Mouse (Mus musculus) liver, adult (tissue): ENCODE results near the gene Mphosph6.

Experiments
- GATA4 ChIP-seq: IDR thresholded peaks from 2 replicates; pipeline ENCODE4 v1.6.1; 2014; ENCODE audit warnings: mild to moderate bottlenecking, low read length; ENCODE audit not compliant: insufficient replicate concordance

Gene Mphosph6

DNA sequence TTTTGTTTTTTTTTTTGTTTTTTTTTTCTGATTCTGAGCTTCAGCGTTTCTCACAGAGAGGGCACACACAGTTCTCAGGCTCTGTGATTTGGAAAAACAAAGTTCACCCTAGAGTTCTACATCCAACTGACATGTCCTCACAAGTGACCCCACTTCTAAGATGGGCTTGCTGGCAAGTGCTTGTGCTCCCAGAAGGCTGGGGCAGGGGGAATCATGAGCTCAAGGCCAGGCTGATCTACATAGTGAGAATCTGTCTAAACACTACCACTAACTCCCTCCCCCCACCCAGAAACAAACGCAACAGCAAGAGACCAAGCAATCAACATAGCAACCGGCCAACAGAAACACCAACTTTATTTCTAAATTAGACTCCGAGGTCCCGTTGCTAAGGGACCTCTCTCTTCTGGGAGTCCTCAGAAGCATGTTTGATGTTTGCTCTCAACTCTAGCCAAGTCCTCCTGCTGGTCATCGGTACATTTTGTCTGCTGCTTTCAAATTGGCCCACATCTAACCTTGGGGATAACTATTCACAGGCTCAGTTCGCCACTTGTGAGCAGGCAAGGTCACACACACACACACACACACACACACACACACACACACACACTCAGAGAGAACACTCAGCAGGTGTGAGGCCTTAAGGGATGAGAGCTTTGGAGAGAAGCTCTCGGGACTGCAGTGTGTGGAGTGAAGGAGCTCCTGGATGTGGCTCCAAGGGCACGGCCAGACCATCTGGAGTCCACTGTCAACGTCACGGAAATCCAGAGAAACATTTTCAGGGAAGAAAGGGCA is 23.0 kb downstream of the Mphosph6 start:
- TF ChIP-seq GATA4, result no peak

DNA sequence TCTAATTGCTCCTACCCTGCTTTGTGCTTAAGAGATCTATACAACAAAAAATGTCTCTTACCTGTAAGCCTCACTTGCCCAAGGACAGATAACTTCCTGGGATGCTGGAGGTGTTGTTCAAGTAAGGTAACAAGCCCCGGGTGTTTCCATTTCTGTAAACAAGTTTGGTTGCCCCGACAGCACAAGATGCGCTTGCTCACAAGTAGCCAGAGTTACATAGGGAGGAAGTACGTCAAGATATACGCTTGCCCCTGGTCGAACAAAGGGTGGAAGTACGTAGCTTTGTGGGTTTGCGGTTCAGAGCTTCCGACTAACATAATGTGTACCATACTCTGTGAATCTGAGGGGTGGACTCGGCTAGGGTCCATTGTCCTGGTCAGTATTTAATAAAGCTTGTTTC is 25.7 kb downstream of the Mphosph6 start:
- TF ChIP-seq GATA4, result no peak

DNA sequence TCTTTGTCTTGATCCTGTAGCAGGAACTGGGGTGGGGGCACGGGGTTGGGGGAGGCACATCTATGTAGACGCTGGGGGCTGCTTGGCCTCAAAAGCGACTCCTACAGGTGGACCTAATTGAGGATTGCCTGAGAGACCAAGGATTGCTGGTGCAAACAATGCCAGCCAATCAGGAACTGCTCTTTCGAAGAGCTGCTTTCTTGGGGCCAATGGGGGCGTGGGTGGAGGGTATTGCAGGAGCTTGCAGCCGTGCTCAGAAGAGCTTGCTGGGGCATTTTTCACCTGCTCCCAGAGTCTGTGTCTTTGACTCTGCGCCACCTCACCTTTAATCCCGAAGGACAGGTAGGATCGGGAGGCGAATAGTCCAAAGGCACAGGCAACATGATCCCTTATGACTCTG is 26.1 kb downstream of the Mphosph6 start:
- TF ChIP-seq GATA4, result no peak

DNA sequence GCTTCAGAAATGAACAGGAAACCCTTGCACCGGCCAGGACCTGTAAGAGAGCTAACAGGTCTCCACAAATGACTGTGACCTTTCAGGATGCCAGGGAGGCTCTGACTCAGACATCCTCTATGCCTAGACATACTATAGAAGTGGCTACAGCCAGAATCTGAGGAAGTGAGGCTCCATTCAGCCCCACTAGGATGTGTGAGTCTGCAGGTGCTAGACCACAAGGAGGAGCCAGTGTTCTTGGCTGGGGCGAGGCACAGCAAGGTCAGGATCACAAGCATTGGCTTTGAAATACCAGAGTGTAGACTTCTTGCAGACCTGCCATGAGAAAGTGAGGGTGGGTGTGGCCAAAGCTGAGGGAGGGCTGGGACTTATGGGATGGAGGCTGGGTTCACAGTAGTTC is 29.1 kb downstream of the Mphosph6 start:
- TF ChIP-seq GATA4, result no peak

DNA sequence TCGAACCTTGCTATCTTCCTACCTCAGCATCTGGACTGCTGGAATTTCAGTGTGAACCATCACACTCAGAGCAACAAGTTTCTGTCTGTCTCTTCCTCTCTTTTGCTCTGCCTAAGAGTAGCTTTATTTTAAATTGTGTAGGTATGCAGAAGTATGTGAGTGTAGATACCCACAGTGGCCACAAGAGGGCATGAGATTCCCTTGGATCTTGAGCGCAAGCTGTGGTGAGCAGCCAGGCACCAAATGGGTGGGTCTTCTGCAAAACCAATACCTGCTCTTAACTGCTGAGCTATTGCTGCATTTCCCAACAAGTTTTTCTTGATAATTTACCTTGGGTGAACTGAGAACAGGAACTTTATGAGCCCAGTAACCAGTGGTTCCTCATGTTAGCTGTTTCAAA is 29.6 kb downstream of the Mphosph6 start:
- TF ChIP-seq GATA4, result no peak

DNA sequence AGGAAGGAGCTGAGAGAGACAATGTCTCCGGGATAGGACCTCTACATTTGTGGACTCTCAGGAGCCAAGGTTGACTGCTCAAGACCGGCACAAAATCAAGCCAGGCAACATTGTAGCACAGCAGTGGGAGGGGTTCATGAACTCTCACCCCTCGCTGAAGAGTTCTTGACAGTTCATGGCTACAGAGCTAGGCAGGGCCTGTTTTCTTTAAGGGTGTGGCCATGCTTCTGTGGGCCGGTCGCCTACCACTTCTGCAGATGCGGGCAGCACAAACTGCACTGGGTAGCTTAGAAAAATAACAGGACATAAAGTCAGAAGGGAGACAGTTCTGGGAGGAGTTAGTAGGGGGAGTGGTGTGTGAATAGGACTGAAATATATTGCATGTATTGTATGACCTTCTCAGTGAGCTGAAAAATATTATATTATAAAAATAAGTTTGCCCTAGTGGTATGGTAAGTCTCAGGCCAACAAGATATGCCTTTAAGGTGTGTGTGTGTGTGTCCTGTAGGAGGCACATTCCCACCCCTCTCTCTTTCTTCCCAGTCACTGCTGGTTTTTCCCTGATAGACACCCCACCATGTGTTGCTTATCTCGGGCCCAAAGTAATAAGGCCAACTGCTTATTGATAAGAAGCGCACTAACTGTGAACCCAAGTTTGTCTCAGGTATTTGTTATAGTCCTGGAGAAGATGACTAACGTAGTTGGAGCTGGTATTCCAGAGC is 30.5 kb downstream of the Mphosph6 start:
- TF ChIP-seq GATA4, result no peak

DNA sequence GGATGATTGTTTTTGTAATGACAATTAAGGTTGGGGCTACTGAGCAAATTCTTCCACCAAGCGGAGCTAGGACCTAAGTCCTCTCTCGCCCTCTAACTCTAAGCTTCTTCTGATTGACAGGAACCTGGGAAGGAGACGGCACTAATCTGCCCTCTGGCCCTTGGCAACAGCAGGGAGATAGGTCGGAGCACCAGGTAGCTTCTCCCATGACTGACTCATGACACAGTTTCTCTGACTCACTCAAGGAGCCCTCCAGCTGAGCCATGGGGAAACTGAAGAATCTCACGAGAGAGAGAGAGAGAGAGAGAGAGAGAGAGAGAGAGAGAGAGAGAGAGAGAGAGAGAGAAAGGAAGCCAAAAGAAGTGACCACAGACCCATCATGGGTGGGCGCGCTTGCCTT is 32.8 kb downstream of the Mphosph6 start:
- TF ChIP-seq GATA4, result no peak

DNA sequence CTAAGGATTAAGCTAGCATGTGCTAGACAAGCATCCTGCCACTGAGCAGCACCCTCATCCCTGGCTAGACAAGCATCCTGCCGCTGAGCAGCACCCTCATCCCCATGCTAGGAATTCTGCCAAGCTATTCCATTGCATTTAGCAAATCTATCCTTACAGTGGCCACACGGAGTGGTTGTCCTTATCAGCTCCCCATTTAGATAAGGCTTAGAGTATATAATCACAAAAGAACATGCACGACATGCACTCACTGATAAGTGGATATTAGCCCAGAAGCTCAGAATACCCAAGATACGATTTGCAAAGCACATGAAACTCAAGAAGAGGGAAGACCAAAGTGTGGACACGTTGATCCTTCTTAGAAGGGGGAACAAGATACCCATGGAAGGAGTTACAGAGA is 35.8 kb downstream of the Mphosph6 start:
- no peak for TF ChIP-seq GATA4

DNA sequence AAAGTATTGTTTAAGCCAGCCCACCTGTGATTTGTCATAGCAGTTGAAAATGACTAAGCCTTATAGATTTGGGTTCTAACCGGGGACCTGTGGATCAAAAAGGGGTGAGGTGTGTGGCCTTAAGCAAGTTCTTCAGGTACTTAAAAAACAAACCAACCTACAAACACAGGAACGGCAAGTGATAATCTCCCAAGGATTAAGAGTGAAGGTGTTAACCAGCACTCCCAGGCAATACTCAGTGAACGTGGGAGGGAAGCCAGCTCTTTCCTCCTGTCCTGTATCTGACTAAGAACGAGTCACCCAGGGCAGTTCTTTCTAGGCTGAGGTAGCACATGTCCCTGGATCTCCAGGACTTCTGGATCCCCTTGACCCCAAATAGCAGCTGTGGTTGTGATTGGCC is 37.1 kb downstream of the Mphosph6 start:
- TF ChIP-seq GATA4, result no peak

DNA sequence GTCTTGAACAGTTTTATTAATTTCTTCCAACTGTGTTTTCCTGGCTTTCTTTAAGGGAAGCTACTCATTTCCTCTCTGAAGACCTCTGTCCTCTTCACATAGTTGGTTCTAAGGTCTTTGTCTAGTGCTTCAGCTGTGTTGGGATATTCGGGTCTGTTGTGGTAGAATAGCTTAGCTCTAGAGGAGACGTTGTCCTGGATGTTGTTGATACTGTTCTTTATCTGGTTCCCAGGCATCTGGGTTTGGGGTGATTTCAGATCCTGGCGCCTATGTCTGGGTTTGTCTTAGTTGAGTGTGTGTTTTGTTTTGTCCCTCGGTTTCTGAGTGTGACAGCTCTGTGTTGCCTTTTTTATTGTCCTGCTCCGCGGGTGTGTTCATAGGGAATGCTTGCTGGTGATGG is 39.0 kb downstream of the Mphosph6 start:
- TF ChIP-seq GATA4, result no peak

DNA sequence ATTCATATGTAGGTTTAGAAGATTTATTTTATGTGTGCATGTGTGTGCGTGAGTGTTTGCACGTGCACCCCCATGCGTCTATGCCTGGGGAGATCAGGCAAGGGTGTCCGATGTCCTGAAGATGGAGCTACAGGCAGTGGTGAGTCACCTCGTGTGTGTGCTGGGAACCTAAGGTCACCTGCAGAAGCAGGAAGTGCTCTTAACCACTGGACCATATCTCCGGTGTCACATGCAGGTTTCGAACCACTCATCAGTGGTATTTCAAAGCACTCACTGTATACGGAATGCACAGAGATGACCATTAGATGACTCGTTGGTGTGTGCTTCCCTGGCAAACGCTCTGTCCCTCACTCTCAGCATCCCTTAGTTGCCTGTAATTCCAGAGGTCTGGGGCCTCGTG is 43.8 kb downstream of the Mphosph6 start:
- no peak for TF ChIP-seq GATA4

DNA sequence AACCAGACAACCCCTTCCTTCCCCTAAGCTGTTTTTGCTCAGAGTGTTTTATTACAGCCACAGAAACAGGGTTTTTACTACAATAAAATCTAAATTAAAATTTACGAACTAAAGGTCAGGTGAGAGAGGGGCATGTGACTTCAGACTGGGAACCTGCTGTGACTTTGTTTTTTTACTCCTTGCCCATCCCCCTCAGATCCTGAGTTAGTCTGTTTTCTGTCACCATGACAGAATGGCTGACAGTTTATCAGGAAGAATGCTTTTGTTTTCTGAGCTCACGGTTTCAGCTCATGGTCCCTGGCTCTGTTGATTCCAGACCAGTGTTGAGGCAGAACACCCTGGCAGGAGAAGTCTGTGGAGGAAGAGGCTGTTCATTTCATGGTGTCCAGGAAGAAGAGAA is 52.3 kb downstream of the Mphosph6 start:
- TF ChIP-seq GATA4, result no peak

DNA sequence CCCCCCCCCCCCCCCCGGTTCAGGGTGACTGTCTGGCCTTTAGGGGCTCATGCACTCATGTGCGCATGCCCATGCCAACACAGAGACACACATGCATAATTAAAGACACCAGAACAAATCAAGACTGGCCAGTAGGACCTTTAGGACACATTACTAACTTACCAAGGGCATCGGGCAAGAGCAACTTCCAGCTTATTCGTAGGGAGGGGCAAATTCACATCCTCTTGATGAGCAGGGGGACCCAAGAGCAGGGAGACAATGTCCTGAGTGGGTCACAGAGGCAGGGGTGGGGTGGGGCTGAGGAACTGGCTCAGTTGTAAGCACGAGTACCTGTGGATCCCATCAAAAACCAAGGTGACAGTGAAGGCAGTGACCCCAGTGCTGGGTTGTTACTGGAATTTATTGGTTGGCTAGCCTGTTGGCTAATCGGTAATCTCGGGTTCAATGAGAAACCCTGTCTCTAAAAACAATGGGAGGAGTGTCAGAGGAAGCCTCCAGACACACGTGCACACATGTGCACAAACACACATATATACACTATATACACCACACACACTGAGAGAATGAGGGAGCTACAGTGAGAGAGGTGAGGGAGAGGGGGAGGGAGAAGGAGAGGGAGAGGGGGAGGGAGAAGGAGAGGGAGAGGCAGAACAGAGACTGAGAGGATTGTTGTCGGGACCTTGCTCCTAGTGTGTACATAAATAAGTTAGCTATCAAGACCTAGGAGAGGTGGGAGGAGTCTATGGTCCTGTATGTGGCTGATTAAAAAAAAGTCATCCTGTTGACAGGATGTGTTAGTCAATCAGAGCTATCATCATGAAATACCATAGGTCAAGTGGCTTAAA is 53.6 kb downstream of the Mphosph6 start:
- no peak for TF ChIP-seq GATA4

DNA sequence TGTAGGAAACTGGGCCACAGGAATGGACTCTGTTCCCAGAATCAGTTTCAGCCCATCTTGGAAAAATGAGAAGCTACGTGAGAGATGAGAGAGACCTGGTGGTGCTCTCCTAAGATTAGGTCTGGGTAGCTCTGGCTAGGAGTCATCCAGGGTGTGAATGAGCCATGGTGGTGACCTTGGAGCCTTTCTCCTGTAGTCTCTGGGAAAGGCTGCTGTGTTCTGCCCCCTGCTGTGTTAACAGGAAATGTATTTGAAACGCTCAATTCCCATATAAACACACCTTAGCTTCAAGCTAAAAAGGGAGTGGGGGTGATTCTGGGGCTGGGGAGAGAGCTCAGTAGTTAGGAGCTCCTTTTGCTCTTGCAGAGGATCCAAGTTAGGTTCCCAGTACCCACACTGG is 54.3 kb downstream of the Mphosph6 start:
- no peak for TF ChIP-seq GATA4

DNA sequence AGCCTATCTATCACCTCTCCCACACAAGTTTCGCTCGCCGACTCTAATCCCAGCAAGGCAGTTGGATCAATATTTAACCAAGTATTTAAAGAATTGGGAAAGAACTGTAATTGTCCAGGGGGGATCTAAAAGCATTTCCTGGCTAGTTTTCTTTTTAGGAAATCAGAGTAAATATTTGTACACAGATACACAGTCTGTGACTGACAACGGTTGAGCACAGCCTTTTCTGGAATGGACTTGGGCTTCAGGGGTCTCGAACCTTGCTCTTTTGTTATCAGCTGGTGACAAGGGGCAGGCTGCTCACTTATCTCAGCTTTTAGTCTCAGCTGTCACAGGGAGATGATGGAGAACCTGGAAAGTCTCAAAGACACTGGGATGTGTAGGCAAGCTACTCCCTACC is 55.1 kb downstream of the Mphosph6 start:
- 0 out of 2 replicates have a peak, but pooled peaks have one; percentile 13 for TF ChIP-seq GATA4
